In the genomic region with DNA sequence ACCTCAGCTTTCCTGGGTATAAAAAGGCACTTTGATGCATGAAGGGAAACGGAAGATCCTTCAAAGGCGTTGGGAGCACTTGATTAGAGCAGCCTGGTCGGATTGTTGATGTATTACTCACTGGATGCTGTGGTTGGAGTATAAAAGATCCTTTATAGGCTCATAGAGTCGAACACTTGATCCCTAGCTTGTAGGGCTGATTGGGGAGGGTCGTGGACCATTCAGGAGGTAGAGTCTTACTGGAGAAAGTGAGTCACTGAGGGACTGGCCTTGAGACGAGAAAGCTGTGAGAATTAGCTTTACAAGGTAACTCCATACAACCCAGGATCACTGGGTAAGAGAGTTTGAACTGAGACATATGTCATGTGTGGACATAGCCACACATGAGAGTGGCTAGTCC, we compare ENCODE assay signal across 15 mouse cellular contexts.
"Had no signal": no experiment of that assay in that cellular context is flagged by ENCODE, and none has a peak within 500 bp of the region (broad histone marks: within the 10 kb centered on the region; RNA-seq: fewer than 3 reads in every experiment).

No protein-coding gene starts in this region.

- H3K4me1 ChIP-seq: limb, embryonic 13.5 days; liver, embryonic 12.5 days; liver, embryonic 15.5 days had no signal

- H3K27ac ChIP-seq: limb, embryonic 10.5 days; limb, embryonic 13.5 days; liver, embryonic 12.5 days; liver, embryonic 15.5 days; macrophage; midbrain, embryonic 13.5 days; stomach, postnatal 0 days had no signal

- DNase-seq: kidney, adult 18-20 months; kidney, adult 9 months; kidney, postnatal 14 days; kidney, postnatal 4 days; liver; lung, adult 18-20 months; lung, postnatal 14 days; thymus, postnatal 25 days had no signal

- H3K27me3 ChIP-seq: limb, embryonic 13.5 days; liver, embryonic 12.5 days; liver, embryonic 15.5 days; midbrain, embryonic 13.5 days had no signal

- H3K9ac ChIP-seq: limb, embryonic 13.5 days; liver, embryonic 12.5 days; liver, embryonic 15.5 days; midbrain, embryonic 13.5 days had no signal

- ATAC-seq: liver, embryonic 12.5 days; midbrain, embryonic 13.5 days had no signal

- H3K36me3 ChIP-seq: limb, embryonic 10.5 days; limb, embryonic 13.5 days; liver, embryonic 12.5 days; liver, embryonic 15.5 days; midbrain, embryonic 13.5 days had no signal

- H3K4me3 ChIP-seq: limb, embryonic 10.5 days; limb, embryonic 13.5 days; liver, embryonic 12.5 days; liver, embryonic 15.5 days; midbrain, embryonic 13.5 days had no signal

- H3K4me2 ChIP-seq: limb, embryonic 13.5 days; liver, embryonic 12.5 days; liver, embryonic 15.5 days; midbrain, embryonic 13.5 days had no signal

- H3K9me3 ChIP-seq: limb, embryonic 10.5 days; liver, embryonic 15.5 days; midbrain, embryonic 13.5 days had no signal
